Mouse (Mus musculus): ENCODE results near the gene Ppp1r14a. TPM values are rescaled to one million over a fixed set of nuclear protein-coding genes. Genes with fewer than 3 reads are reported as not detected.

Ppp1r14a gene
- polyA plus RNA-seq, 1 experiment from 2014 or later = 246 TPM

- no peak overlapping the region for H3K4me2 ChIP-seq (replicated peaks; ENCODE audit: low read depth, low read length)
- ATAC-seq = no peak
- no peaks in the 10 kb centered on the region for H3K36me3 ChIP-seq (ENCODE audit: insufficient read depth, low read length)
- H3K4me1 ChIP-seq (ENCODE audit: insufficient read depth, low read depth, low read length) = peaks cover 1% of the 10 kb centered on the region; the same call in 1 of the 2 replicates
- no peaks in the 10 kb centered on the region for H3K27me3 ChIP-seq (replicated peaks; ENCODE audit: insufficient read depth, low read length)
- no peaks in the 10 kb centered on the region for H3K9me3 ChIP-seq (ENCODE audit: low read length)
- no peak overlapping the region; the same call in 1 of the 2 replicates for H3K27ac ChIP-seq (ENCODE audit: low read length)
- no peak for DNase-seq (ENCODE audit: low spot score)
- H3K9ac ChIP-seq (replicated peaks; ENCODE audit: low read depth) = no peak overlapping the region
- TF ChIP-seq CTCF (IDR thresholded peaks at IDR 0.05) (no peak), EP300 (IDR thresholded peaks at IDR 0.05) (no peak)
- H3K4me3 ChIP-seq (ENCODE audit: low read depth, low read length) = no peak overlapping the region
- 45% methylated on average over 5 of the region's 5 CpGs for WGBS
Observed at GRCm38 (mm10) chr7:29276715-29277114, 12.4 kb upstream of the Ppp1r14a start.

- H3K27ac ChIP-seq (ENCODE audit: low read length) = no peak overlapping the region
- TF ChIP-seq CTCF (IDR thresholded peaks at IDR 0.05) = no peak
- TF ChIP-seq EP300 (IDR thresholded peaks at IDR 0.05) = no peak
- WGBS = 63% methylated on average over 4 of the region's 4 CpGs
- H3K36me3 ChIP-seq (ENCODE audit: insufficient read depth, low read length) = no peaks in the 10 kb centered on the region
- H3K27me3 ChIP-seq (replicated peaks; ENCODE audit: insufficient read depth, low read length) = no peaks in the 10 kb centered on the region
- H3K9ac ChIP-seq (replicated peaks; ENCODE audit: low read depth) = no peak overlapping the region
- H3K4me3 ChIP-seq (ENCODE audit: low read depth, low read length) = no peak overlapping the region
- no peak for ATAC-seq
- no peaks in the 10 kb centered on the region for H3K9me3 ChIP-seq (ENCODE audit: low read length)
- no peak for DNase-seq (ENCODE audit: low spot score)
- no peak overlapping the region for H3K4me2 ChIP-seq (replicated peaks; ENCODE audit: low read depth, low read length)
- H3K4me1 ChIP-seq (ENCODE audit: insufficient read depth, low read depth, low read length) = peaks cover 5% of the 10 kb centered on the region; the same call in 1 of the 2 replicates
Observed at GRCm38 (mm10) chr7:29277510-29277909, 11.6 kb upstream of the Ppp1r14a start.

- H3K27ac ChIP-seq (ENCODE audit: low read length) = no peak overlapping the region
- H3K9ac ChIP-seq (replicated peaks; ENCODE audit: low read depth) = no peak overlapping the region
- no peak for DNase-seq (ENCODE audit: low spot score)
- H3K36me3 ChIP-seq (ENCODE audit: insufficient read depth, low read length) = no peaks in the 10 kb centered on the region
- H3K4me2 ChIP-seq (replicated peaks; ENCODE audit: low read depth, low read length) = peak overlapping the region; percentile 87; the same call in 1 of the 2 replicates
- no peaks in the 10 kb centered on the region for H3K9me3 ChIP-seq (ENCODE audit: low read length)
- no peaks in the 10 kb centered on the region for H3K27me3 ChIP-seq (replicated peaks; ENCODE audit: insufficient read depth, low read length)
- ATAC-seq = no peak
- no peak for TF ChIP-seq CTCF (IDR thresholded peaks at IDR 0.05)
- TF ChIP-seq EP300 (IDR thresholded peaks at IDR 0.05) = no peak
- peaks cover 5% of the 10 kb centered on the region; the same call in 1 of the 2 replicates for H3K4me1 ChIP-seq (ENCODE audit: insufficient read depth, low read depth, low read length)
- no peak overlapping the region for H3K4me3 ChIP-seq (ENCODE audit: low read depth, low read length)
Observed at GRCm38 (mm10) chr7:29279261-29279660, 9.8 kb upstream of the Ppp1r14a start.

- Histone ChIP-seq H3K4me2 (replicated peaks; ENCODE audit: low read depth, low read length) (peak overlapping the region; percentile 87), H3K27ac (ENCODE audit: low read length) (peak overlapping the region; percentile 22; the same call in 1 of the 2 replicates), H3K36me3 (ENCODE audit: insufficient read depth, low read length) (no peaks in the 10 kb centered on the region), H3K9me3 (ENCODE audit: low read length) (no peaks in the 10 kb centered on the region), H3K4me1 (ENCODE audit: insufficient read depth, low read depth, low read length) (peaks cover 5% of the 10 kb centered on the region; the same call in 1 of the 2 replicates), H3K27me3 (replicated peaks; ENCODE audit: insufficient read depth, low read length) (no peaks in the 10 kb centered on the region), H3K4me3 (ENCODE audit: low read depth, low read length) (0 out of 2 replicates have a peak overlapping the region, but pooled peaks have one; percentile 59), H3K9ac (replicated peaks; ENCODE audit: low read depth) (no peak overlapping the region)
- ATAC-seq (no peak), DNase-seq (ENCODE audit: low spot score) (no peak)
- WGBS = 53% methylated on average over 8 of the region's 8 CpGs
- TF ChIP-seq CTCF (IDR thresholded peaks at IDR 0.05) = no peak
- no peak for TF ChIP-seq EP300 (IDR thresholded peaks at IDR 0.05)
Observed at GRCm38 (mm10) chr7:29279924-29280323, 9.2 kb upstream of the Ppp1r14a start.

- DNase-seq (ENCODE audit: low spot score) = no peak
- H3K9me3 ChIP-seq (ENCODE audit: low read length) = no peaks in the 10 kb centered on the region
- H3K27me3 ChIP-seq (replicated peaks; ENCODE audit: insufficient read depth, low read length) = no peaks in the 10 kb centered on the region
- peak overlapping the region; percentile 87 for H3K4me2 ChIP-seq (replicated peaks; ENCODE audit: low read depth, low read length)
- 15% methylated on average over 13 of the region's 13 CpGs for WGBS
- peak overlapping the region; percentile 59 for H3K4me3 ChIP-seq (ENCODE audit: low read depth, low read length)
- peaks cover 5% of the 10 kb centered on the region; the same call in 1 of the 2 replicates for H3K4me1 ChIP-seq (ENCODE audit: insufficient read depth, low read depth, low read length)
- no peak for ATAC-seq
- H3K9ac ChIP-seq (replicated peaks; ENCODE audit: low read depth) = peak overlapping the region; percentile 19; the same call in 1 of the 2 replicates
- TF ChIP-seq EP300 (IDR thresholded peaks at IDR 0.05) (no peak), CTCF (IDR thresholded peaks at IDR 0.05) (no peak)
- H3K27ac ChIP-seq (ENCODE audit: low read length) = peak overlapping the region; percentile 97; the same call in 1 of the 2 replicates
- H3K36me3 ChIP-seq (ENCODE audit: insufficient read depth, low read length) = no peaks in the 10 kb centered on the region
Observed at GRCm38 (mm10) chr7:29280801-29281200, 8.3 kb upstream of the Ppp1r14a start.

GRCm38 (mm10) chr7:29281201-29282073 lies 7.7 kb upstream of the Ppp1r14a start, which contains the start of gene Spint2:
Gene Spint2, minus strand, starts transcription at chr7:29281912.
- H3K27me3 ChIP-seq (replicated peaks; ENCODE audit: insufficient read depth, low read length) = no peaks in the 10 kb centered on the region
- peak within 1 kb of the TSS; percentile 97 for H3K27ac ChIP-seq (ENCODE audit: low read length)
- no peaks in the 10 kb centered on the region for H3K9me3 ChIP-seq (ENCODE audit: low read length)
- peaks cover 5% of the 10 kb centered on the region; the same call in 1 of the 2 replicates for H3K4me1 ChIP-seq (ENCODE audit: insufficient read depth, low read depth, low read length)
- peak within 1 kb of the TSS; percentile 59 for H3K4me3 ChIP-seq (ENCODE audit: low read depth, low read length)
- peak; percentile 89 for DNase-seq (ENCODE audit: low spot score)
- peak within 1 kb of the TSS; percentile 68 for H3K9ac ChIP-seq (replicated peaks; ENCODE audit: low read depth)
- TF ChIP-seq CTCF (IDR thresholded peaks at IDR 0.05) (peak; percentile 50), EP300 (IDR thresholded peaks at IDR 0.05) (no peak)
- H3K36me3 ChIP-seq (ENCODE audit: insufficient read depth, low read length) = no peaks in the 10 kb centered on the region
- H3K4me2 ChIP-seq (replicated peaks; ENCODE audit: low read depth, low read length) = peak within 1 kb of the TSS; percentile 87
- under 1% methylated on average over 60 of the region's 80 CpGs for WGBS
- peak; percentile 93 for ATAC-seq

Measured in lung, postnatal 0 days (tissue).